Mouse (Mus musculus) retina, postnatal 1 day (tissue): Measurements from ENCODE around the gene Reg4.

Source experiments
- DNase-seq: peaks from one replicate; pipeline ENCODE4 v3.0.0-alpha.2; 2012

Gene Reg4

GRCm38 (mm10) chr3:98282422-98282821 is 60.5 kb downstream of the Reg4 start:
- DNase-seq, result no peak

DNA sequence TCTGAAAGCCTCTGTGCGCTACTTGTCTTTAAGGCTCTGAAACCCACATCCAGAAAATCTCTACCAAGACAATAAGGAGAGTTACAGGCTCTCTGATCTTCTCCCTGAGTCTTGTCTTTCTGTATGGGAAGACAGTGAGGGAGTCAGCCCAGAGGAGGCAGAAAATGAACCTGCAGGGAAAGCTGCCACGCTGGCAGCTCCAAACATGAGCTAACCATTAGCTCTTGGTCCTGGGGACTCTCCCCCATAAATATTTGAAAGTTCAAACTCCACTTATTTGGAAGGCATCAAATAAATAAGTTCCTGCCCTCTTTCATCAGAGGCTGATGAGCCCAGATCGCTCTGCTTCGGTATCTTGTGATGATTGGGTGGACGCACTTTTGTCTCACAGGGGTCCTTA is 61.2 kb downstream of the Reg4 start:
- no peak for DNase-seq
